Mouse (Mus musculus) thymus, postnatal 4 days (tissue): Measurements from ENCODE around the gene Col18a1.

ENCODE experiments used
- DNase-seq: peaks from one replicate; pipeline ENCODE4 v3.0.0; 2021

Gene Col18a1

DNA sequence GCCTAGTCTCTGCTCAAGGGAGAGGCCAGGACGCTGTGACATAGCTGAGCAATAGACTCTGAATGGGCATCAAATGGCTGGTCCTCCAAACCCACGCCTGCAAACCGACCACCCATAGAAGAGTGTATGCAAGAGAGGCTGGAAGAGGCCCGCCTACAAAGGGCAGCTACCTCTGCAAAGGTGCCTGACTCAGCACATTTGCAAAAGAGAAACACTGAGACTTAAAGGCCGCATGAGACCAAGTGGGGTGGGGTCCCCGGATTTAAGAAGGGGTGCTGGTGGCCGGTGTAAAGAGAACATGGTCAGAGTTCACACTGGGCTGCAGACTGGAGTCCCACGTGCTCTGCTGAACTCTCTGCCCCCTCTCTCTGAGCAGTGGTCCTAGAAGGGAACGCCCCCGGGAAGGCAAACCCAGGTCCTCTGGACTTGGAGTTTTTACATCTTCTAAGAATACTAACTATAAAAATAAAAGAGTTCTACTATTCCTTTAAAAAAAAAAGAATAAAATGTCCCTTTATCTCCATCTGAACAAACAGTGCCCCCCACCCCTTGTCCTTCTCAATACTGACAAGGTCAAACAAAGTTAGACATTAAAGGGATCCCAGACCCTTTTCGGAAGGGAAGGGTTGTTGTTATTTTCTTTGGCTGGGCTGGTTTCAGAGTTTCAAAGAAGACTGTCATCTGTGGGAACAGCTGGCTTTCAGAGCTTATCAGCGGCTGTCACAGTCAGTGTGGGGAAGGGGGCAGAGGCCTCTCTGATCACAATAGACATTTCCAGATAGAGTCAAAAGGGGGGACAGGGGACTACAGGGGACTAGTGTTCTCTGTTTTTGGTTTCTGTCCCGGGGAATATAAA lies 32.2 kb downstream of the Col18a1 start:
- DNase-seq = no peak

DNA sequence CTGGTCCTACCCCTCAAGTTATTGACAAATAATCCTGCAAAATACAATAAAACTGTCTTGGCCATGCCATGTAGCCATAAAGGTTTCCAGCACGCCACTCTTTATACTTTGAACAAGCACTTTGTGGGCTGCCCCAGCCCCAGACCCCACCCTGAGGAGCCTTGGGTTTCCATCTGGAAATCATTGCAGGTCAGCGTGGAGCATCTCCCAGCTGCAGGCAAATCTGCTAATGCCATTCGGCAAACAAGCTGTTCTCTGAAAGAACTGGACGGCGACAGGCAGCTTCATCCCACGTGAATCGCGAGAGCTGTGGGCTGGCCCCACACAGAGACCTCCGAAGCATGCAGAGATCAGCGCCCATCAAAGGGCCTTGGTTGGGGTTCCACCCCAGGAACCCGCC lies 34.2 kb downstream of the Col18a1 start:
- no peak for DNase-seq

DNA sequence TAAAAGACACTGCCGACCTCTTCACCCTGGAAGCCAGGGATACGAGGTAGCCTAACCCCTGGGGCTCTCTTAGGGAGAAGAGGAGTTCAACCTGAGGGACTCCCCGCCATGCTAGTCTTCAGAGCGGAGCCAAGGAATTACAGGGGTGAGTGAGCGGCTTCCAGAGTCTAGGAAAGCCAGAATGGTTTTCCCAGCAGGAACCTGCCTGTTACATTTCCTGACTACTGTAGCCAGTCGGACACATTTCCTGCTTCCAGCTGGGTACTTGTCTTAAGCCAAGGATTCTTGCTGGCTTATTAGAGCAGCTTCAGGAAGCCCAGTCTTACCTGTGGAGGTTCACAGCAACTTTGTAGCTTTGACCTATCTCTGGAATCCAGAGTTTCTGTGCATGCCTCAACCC lies 34.8 kb downstream of the Col18a1 start:
- no peak for DNase-seq

DNA sequence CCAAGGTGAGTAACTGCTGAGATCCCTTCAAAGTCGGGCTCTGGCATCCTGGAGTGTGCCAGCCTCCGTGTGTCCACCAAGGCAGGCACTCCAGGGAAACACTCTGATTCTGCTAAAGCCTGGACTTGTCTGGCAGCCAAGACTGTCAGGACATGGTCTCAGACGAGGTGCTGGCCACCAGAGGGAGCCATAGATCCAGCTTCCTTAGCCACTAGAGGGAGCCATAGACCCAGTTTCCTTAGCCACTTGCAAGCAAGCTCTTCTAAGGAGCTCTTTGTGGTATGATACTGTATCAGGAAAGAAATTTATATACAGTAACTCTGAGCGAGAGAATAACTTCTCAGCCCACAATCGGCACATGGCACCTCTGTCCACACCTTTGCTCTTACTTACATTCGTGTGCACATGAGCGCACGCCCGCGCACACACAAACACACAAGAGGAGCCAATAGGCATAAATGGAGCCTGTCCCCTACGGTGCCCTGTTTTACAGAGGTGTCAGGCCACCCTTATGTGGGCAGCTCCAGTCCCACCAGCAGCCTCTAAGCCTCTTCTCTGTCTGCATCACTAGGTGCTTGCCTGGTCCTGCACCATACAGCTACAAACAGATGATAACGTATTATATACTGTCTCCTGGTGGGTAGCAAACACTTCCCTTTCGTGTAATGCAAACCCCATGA lies 35.6 kb downstream of the Col18a1 start:
- peak; percentile 83 for DNase-seq

DNA sequence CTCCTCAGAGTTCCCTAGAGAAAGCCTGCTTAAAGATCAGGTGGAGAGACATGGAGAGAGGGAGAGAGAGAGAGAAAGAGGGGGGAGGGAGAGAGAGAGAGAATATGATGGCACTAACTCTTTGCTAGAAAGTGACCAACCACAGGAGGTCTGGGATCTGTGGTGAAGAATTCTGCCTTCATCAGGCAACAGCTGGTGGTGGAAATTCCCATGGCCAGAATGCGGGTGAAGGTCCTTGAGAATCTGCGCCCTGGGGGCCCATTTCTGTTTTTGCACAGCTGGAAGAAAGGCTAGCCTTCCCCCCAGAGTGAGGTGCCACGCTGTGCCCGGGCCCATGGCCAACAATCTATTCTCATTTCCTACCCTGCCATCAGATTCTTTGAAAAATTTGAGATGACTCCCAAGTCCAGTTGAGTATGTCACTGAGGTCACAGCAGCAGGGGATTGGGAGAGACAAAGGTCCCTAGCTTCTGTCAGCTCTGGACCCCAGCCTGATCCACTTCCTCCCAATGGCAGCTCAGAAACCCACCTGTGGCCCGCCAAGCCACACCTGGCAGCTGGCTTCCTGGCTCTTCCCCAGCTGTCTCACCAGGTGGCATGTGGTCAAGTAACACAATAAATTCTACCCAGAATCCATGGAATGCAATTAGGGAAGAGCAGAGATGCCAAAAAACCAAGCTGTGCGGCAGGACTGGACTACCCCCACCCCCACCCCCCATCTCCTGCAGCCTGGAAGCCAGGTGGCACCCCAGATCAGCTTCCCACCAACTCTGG lies 36.5 kb downstream of the Col18a1 start:
- DNase-seq = no peak

DNA sequence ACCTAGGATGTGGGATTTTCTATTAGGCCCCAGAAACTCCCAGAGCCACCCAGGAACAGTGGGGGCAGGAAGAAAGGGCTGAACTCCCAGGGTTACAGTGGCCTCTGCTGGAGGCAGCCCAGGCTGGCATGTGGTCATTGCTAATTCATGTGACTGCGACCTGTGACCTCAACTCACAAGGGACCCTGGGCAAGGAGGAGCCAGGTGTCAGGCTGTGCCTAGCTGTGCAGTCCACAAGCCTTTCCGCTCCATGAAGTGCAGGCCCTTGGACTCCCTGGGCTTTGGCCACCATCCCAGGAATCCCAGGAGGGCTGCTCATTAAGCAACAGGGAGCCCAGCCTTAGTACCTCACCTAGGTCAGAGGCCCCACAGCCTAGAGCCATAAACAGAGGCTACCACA lies 38.4 kb downstream of the Col18a1 start:
- DNase-seq = no peak

DNA sequence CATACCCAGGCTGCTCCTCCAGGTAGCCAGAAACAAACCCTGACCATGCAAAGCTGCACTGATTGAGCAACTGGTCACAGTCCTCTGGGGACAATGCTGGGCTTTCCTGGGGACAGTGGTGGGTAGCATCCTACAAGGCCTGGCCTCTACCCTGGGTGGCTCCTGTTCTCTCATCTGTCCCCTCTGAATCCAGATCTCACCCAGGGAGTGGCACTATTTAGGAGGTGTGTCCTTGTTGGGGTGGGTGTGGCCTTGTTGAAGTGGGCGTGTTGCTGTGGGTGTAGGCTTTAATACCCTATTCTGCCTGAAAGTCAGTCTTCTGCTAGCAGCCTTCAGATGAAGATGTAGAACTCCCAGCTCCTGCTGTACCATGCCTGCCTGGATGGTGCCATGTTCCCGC lies 39.8 kb downstream of the Col18a1 start:
- no peak for DNase-seq

DNA sequence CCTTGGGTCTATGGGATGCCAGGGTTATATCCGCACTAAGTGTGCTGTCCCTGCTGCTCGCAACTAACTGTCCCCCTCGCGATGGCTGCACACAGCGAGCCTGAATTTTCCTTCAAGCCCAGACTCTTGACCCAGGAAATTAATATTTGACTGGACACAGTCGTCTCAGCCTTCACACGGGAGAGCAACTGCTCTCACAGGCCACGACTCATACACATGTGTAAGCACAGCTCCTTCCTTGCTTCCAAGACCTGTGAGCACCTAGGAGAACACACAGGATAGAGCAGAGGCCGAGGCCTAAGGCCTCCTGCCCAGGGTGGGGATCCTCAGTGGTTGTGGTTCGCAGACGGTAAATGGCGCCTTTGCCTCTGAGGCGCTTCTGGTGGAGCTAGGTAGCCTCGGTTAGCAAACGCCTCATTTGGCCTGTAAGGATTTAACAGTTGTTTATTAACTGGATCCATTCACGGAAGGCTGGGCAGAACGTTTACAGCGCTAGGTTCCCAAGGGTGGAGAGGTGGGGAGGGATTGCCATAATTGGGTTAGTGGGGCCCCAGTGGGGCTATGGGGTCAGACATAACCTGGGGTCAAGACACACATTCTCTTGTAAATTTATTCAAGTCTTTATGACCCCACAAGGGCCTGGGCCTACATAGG lies 41.1 kb downstream of the Col18a1 start:
- no peak for DNase-seq

DNA sequence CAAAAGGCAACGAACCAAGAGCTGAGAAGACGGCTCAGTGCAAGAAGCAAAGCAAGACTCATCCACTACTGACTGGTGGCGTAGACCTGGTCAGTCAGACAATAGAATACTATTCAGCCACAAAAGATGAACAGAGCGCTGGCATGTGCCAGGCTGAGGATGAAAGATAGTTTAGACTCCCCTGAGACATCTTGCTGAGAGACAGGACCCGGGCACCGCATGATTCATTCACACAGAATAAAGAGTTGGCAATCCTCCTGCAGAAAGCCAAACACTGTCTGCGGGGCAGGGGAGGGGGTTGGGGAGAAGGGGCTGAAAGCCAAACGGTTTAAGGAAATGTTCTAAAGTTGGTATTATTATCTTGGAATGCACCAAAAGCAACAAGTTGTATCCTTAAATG lies 42.4 kb downstream of the Col18a1 start:
- DNase-seq = no peak

DNA sequence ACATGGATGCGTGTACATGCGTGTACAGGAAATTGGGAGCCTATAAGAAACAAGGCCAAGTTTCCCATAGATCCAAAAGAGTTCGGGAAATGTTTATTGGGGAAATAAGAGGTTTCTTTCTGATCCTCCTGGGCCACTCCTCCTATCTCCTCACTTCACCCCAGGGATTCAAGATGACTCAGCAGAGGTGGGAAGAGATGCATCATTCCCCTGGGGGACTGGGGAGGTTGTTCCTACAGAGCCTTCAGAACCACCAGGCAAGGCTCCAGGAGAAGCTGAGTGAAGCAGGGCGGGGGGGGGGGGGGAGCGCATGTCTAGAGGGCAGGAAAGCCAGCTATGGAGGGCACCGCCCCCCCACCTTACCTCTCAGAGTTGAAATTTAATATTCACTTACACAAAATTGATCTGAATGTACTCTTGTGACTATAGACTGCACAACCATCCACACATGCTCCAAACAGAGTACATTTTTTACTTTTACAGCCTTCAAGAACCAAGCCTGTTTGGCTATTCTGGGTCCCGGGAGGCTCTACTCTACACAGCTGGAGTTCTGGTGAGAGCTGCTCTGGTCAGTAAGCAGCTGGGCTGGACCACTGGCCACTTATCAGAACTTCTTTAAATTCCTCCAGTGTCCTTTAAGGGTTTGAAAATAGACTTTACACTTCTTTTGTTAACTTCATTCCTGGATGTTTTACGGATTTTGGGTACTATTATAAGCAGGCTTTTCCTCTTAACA lies 44.9 kb downstream of the Col18a1 start:
- DNase-seq = no peak

DNA sequence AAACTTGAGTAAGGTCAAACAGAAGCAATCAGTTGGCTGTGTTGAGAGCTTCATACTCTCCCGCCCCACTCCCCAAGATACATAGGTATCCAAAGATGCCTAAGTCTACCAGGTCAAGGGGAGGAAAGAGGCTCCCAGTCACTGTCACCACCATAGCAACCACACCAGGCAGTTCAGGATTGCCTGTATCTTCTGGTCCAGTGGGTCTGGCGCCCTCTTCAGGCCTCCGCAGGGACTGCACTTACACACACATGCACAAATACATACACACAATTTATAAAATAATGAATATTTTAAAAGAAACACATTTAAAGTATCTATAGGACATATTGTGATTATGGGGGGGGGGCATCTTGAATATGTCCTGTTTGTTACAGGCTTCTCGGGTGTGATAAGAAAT lies 45.8 kb downstream of the Col18a1 start:
- DNase-seq = peak; percentile 38

DNA sequence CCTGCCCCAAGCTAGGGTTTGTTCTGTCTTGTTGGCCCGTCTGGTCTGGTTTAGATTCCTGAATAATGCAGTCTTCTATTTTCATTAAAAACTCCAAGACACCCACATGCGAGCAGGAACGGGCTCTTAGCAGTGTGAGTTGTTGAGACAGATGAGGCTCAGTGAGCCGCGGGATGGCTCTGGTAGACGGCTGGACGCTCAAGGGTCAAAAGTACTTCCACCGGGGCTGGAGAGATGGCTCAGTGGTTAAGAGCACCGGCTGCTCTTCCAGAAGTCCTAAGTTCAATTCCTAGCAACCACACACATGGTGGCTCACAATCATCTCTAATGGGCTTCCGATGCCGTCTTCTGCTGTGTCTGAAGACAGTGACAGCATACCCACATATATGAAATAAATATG lies 46.9 kb downstream of the Col18a1 start:
- DNase-seq = no peak

DNA sequence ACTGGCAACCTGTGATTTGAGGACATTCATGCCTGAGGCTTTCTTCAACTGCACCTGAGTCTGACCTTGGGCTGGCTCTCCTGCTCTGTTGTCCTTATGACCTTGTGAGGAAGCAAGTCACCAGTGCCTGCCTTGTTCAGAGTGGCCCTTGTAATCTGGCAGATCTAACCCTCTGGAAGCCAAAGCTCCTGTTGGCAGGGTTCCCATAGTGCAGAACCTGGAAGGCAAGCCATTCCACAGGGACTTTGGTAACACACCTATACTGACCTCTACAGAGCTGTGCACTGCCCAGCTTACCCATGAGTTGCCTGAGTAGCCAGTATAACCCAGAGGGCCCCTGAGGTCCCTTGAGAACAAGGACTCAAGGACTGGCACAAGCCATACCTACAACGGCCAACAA lies 48.0 kb downstream of the Col18a1 start:
- no peak for DNase-seq

DNA sequence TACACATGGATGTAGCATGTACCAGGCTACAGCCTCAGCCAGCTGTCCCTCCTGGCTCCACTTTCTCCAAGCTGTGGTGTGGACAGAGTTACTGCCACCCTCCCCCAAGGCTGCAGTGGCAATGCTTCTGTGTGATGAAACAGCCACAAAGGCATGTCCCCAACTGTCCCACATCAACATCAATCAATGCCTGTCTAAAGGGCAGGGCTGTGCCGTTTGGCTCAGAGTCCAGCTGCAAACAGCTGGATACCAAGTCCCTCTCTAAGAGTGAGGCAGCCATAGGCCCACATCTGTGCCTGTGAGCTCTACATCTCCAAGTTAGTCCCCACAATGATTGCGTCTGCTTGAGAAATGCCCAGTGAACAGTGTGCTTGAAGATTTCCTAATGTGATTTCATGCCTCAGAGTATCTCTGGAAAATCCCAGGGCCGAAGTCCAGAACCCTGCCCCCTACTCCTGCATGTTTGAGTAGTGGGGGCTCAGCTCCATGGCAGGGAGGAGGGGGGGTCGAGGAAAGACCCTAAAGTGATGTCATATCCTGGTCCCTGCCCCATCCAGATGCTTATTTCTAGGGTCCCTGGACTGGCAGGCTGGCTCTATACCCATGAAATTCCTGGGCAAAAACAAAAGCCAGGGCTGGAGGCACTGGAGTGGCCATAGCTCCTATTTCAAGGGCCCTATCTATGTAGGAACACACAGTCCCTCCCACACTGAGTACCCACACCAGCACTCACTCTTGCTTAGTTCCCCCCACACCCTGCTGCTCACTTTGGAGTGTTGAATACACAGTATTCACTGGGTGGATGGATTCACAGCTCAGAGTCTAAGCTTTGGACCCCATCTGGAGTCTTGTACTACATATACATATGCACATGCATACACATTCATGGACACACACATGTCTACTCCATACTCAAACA lies 49.6 kb downstream of the Col18a1 start:
- no peak for DNase-seq

DNA sequence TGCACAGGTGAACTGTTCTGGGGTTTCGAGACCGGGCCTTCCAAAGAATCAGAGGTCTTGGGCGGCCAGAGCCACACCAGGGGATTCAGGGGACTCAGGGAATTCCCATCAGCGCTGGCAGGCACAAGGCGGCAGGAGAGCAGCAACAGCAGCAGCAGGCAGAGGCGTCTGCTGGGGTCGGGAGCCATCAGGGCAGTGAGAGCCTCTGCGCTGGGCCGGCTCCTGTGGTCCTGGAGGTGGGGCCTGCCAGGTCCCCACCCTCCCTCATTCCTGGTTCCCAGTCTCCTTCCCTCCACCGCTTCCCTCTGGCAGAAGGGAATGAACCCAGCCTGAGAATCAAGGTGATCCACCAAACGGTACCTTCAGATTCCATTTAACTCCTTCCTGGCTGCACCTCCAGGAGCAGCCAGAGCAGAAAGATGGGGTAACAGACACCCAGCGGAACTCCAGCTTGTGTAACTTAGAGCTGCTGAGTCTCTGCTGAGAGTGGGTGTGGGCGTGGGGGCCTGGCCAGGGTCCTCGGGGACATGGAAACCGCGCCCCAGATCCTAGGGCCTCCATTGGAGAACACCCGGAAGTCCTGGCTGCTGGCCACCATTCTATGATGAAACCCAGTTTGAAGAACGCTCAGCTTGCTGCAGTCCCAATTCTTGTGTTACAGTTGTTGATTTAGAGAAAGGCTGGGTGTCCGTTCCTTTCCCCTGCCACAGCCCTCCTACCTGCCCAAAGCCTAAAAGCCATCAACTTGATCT lies 52.7 kb downstream of the Col18a1 start:
- DNase-seq = no peak

DNA sequence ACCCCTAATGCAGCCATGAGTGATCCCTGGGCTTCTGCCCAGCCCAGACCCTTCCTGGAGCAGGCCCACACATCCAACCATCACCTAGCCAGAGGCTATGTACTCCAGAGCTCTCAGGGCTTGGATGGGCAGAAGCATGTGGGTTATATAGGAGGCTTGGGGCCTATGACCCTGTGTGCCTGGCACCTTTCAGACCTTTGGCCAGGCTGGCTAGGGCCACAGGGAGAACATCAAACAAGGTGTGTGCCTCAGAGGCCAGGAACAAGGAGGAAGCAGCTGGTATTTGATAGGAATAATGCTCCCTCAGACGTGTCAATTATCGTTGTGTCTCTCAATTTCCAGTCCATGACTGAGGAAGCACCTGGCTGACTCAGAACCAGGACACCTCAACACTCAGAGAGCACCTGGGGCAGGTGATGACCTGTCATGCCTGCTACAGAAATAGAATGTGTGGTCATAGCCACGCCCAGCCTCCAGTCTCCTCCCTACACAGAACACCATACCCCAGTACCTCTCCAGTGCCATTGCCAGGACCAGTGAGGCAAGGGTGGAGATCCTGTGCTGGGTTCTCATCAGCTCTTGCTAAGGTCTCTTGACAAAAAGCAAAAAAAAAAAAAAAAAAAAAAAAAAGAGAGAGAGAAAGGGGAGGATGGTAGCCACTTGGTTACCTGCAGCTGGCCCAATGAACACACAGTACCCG lies 54.6 kb downstream of the Col18a1 start:
- DNase-seq = no peak

DNA sequence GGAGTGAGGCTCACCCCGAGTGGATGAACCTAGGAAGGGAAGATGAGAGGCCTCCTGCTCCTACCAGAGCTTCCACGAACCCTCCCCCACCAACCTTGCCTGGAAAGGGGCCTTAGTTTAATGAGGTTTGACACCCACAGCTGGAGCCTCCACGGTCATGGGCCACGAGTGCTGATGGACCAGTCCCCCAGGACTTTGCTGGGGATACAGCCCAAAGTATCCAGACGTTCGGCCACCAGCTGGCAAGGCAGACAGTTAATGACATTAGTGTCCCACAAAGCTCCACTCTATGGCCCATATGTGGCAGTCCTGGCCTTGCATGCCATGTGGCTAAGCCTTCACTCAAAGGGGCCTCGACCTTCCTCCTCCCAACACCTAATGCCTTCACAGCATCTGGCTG lies 55.5 kb downstream of the Col18a1 start:
- DNase-seq = no peak

DNA sequence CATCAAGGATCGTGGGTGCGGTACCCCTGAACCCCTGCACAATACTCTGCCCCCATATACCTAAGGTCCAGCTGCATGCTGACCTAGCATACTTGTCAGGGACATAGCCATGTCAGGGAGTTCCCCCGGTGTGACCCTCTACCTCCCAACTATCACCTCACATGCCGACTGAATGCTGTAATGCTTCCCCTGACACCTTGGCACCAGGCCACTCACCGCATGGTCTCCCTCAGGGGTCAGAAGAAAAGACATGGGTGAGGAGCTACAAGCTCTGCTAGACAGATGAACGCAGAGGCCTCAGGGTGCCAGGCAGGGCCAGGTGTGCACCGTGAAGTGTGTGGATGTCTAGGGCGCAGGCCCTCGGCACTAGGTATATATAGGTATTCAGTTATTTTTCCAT lies 56.3 kb downstream of the Col18a1 start:
- no peak for DNase-seq

DNA sequence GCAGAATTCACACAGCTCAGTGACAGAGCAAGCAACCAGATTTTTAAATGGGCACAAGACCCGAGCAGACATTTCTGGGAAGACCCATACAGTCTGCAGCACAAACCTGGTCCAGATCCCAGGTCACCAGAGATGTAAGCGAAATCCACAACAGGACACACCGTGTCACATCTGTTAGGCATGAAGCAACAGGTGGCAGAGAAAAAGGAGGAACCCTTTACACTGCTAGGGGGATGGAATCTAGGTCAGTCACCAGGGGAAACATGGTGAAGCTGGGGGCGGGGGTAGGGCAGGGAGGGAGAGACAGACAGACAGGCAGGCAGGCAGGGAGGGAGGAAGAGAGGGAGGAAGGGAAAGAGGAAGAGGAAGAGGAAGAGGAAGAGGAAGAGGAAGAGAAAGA lies 58.2 kb downstream of the Col18a1 start:
- peak; percentile 37 for DNase-seq

DNA sequence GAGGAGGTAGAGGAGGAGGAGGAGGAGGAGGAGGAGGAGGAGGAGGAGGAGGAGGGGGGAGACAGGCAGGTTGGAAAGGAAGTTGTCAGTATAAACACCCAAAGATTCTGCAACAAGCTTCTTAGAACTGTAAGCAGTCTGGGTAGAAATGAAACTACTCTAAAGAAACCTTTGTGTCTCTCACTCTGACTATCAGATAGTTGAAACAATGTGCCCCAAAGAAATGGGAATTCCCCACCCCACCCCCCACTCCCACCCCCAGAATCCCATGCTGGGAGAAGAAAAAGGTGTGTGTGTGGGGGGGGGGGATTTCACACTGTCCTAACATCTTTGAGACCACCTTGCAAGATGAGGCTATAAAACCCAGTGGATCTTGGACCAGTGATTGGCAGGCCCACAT lies 62.0 kb downstream of the Col18a1 start:
- no peak for DNase-seq
